Mouse (Mus musculus) ES-E14 (cell line): ENCODE measurements around the gene C8a.

Experiments used
- CHD2 ChIP-seq: IDR thresholded peaks from 2 replicates; pipeline ENCODE4 v1.6.1; 2014; ENCODE audit warnings: mild to moderate bottlenecking, low read depth, low read length, inconsistent platforms
- HCFC1 ChIP-seq: IDR thresholded peaks from 2 replicates; pipeline ENCODE4 v1.6.1; 2012; ENCODE audit warnings: low read length, inconsistent platforms, borderline replicate concordance; ENCODE audit not compliant: insufficient read depth
- MAFK ChIP-seq: IDR thresholded peaks from 2 replicates; pipeline ENCODE4 v1.6.1; 2014; ENCODE audit warnings: mild to moderate bottlenecking, low read depth, low read length, inconsistent platforms; ENCODE audit not compliant: insufficient read depth
- ZC3H11A ChIP-seq: IDR thresholded peaks from 2 replicates; pipeline ENCODE4 v1.6.1; 2012; ENCODE audit warnings: low read depth, mild to moderate bottlenecking, inconsistent platforms, low read length, borderline replicate concordance
- ZNF384 ChIP-seq: IDR thresholded peaks from 2 replicates; pipeline ENCODE4 v1.6.1; 2012; ENCODE audit warnings: low read depth, low read length, inconsistent platforms

DNA sequence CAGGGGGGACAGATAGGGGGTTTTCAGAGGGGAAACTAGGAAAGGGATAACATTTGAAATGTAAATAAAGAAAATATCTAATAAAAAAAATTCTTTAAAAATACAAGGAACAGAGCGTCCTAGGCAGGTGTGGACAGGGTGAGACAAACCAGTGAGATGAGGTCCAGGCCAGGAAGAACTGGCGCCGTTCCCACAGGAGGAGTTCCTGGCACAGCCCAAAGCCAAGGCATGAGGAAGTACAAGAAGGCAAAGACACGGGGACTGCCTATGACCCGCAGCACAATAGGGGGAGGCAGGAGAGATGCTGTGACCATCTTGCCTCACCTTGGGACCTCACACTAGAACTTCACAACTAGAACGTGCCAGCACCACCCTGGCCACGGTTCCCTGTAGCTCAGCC, 15.5 kb upstream of the C8a start:
- no peak for TF ChIP-seq ZC3H11A
- no peak for TF ChIP-seq MAFK
- no peak for TF ChIP-seq ZNF384
- TF ChIP-seq CHD2, result no peak
- no peak for TF ChIP-seq HCFC1
